Mouse (Mus musculus): ENCODE data around the gene Ctsl. TPM values are rescaled to one million over a fixed set of nuclear protein-coding genes. Genes with fewer than 3 reads are reported as not detected.
A peak's percentile ranks its signal among the peaks of the same experiment; 100 is the strongest.

Gene Ctsl
- polyA plus RNA-seq (2012; rRNA removed), result 17.4 and 17.9 TPM in 2 replicates

- H3K27ac ChIP-seq (ENCODE audit: insufficient read depth, low read depth, low read length), result peak within 1 kb of the TSS; percentile 62
- WGBS, result 1% methylated on average over 43 of the region's 43 CpGs
- peak within 1 kb of the TSS; percentile 82 for H3K4me3 ChIP-seq (ENCODE audit: low read depth, low read length)
- TF ChIP-seq POLR2A (IDR thresholded peaks at IDR 0.05; ENCODE audit: low read depth, low read length), result peak; percentile 98
- no peak for TF ChIP-seq CTCF (IDR thresholded peaks at IDR 0.05; ENCODE audit: extremely low read depth, insufficient read length, insufficient replicate concordance, low read depth, low read length)
- H3K27me3 ChIP-seq (ENCODE audit: control insufficient read depth, insufficient read depth, low read length), result no peaks in the 10 kb centered on the region
- peaks cover 7% of the 10 kb centered on the region for H3K36me3 ChIP-seq (ENCODE audit: control insufficient read depth, insufficient read depth, low read length)
- H3K4me1 ChIP-seq (ENCODE audit: control insufficient read depth, insufficient read depth, insufficient read length, low read length), result 0 out of 2 replicates have a peak, but pooled peaks cover 5% of the 10 kb centered on the region
Measured at GRCm38 (mm10) chr13:64370173-64370940, at the start of gene Ctsl. Gene Ctsl, minus strand, starts transcription at chr13:64370890.

GRCm38 (mm10) chr13:64416955-64417601 lies 46.4 kb upstream of the Ctsl start:
- TF ChIP-seq POLR2A (IDR thresholded peaks at IDR 0.05; ENCODE audit: low read depth, low read length) (no peak), CTCF (IDR thresholded peaks at IDR 0.05; ENCODE audit: extremely low read depth, insufficient read length, insufficient replicate concordance, low read depth, low read length) (no peak)
- WGBS, result 15% methylated on average over 5 of the region's 5 CpGs

DNA sequence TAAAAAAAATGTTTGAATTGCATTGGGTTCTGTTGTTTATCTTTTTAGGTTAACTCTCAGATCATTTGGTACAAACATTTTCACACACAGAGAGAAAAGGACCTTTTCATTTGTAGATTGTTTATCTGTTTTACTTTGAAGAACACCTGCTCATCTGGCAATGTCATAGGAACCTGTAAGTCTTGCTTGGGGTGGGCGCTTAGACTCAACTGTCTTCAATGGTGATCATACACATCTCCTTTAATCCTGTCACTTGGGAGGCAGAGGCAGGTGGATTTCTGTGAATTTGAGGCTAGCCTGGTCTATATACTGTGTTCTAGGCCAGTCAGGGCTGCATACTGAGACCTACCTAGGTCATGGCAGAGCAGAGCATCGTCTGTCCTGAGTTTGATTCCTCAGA lies 45.0 kb upstream of the Ctsl start:
- Histone ChIP-seq H3K27me3 (ENCODE audit: control insufficient read depth, insufficient read depth, low read length) (no peaks in the 10 kb centered on the region), H3K36me3 (ENCODE audit: control insufficient read depth, insufficient read depth, low read length) (no peaks in the 10 kb centered on the region), H3K4me1 (ENCODE audit: control insufficient read depth, insufficient read depth, insufficient read length, low read length) (no peaks in the 10 kb centered on the region), H3K4me3 (ENCODE audit: low read depth, low read length) (no peak overlapping the region), H3K27ac (ENCODE audit: insufficient read depth, low read depth, low read length) (no peak overlapping the region)
- no peak for TF ChIP-seq CTCF (IDR thresholded peaks at IDR 0.05; ENCODE audit: extremely low read depth, insufficient read length, insufficient replicate concordance, low read depth, low read length)
- no peak for TF ChIP-seq POLR2A (IDR thresholded peaks at IDR 0.05; ENCODE audit: low read depth, low read length)
- 90% methylated on average over 2 of the region's 2 CpGs for WGBS

More at GRCm38 (mm10) chr13:64416955-64417601, 46.4 kb upstream of the Ctsl start:
- Histone ChIP-seq H3K4me1 (ENCODE audit: control insufficient read depth, insufficient read depth, insufficient read length, low read length) (no peaks in the 10 kb centered on the region), H3K36me3 (ENCODE audit: control insufficient read depth, insufficient read depth, low read length) (no peaks in the 10 kb centered on the region), H3K4me3 (ENCODE audit: low read depth, low read length) (no peak overlapping the region), H3K27me3 (ENCODE audit: control insufficient read depth, insufficient read depth, low read length) (no peaks in the 10 kb centered on the region), H3K27ac (ENCODE audit: insufficient read depth, low read depth, low read length) (no peak overlapping the region)

- 85% methylated on average over 2 of the region's 2 CpGs for WGBS
- H3K27ac ChIP-seq (ENCODE audit: insufficient read depth, low read depth, low read length), result no peak overlapping the region
Measured at GRCm38 (mm10) chr13:64412752-64413257, 42.1 kb upstream of the Ctsl start.

GRCm38 (mm10) chr13:64411282-64411681 lies 40.6 kb upstream of the Ctsl start:
- no peaks in the 10 kb centered on the region for H3K27me3 ChIP-seq (ENCODE audit: control insufficient read depth, insufficient read depth, low read length)
- no peak for TF ChIP-seq POLR2A (IDR thresholded peaks at IDR 0.05; ENCODE audit: low read depth, low read length)
- no peak for TF ChIP-seq CTCF (IDR thresholded peaks at IDR 0.05; ENCODE audit: extremely low read depth, insufficient read length, insufficient replicate concordance, low read depth, low read length)
- 81% methylated on average over 2 of the region's 2 CpGs for WGBS
- no peaks in the 10 kb centered on the region for H3K4me1 ChIP-seq (ENCODE audit: control insufficient read depth, insufficient read depth, insufficient read length, low read length)
- H3K36me3 ChIP-seq (ENCODE audit: control insufficient read depth, insufficient read depth, low read length), result no peaks in the 10 kb centered on the region
- H3K27ac ChIP-seq (ENCODE audit: insufficient read depth, low read depth, low read length), result no peak overlapping the region
- H3K4me3 ChIP-seq (ENCODE audit: low read depth, low read length), result no peak overlapping the region

More at GRCm38 (mm10) chr13:64412752-64413257, 42.1 kb upstream of the Ctsl start:
- H3K4me1 ChIP-seq (ENCODE audit: control insufficient read depth, insufficient read depth, insufficient read length, low read length), result no peaks in the 10 kb centered on the region
- no peaks in the 10 kb centered on the region for H3K27me3 ChIP-seq (ENCODE audit: control insufficient read depth, insufficient read depth, low read length)
- no peaks in the 10 kb centered on the region for H3K36me3 ChIP-seq (ENCODE audit: control insufficient read depth, insufficient read depth, low read length)
- TF ChIP-seq CTCF (IDR thresholded peaks at IDR 0.05; ENCODE audit: extremely low read depth, insufficient read length, insufficient replicate concordance, low read depth, low read length) (no peak), POLR2A (IDR thresholded peaks at IDR 0.05; ENCODE audit: low read depth, low read length) (no peak)
- no peak overlapping the region for H3K4me3 ChIP-seq (ENCODE audit: low read depth, low read length)

DNA sequence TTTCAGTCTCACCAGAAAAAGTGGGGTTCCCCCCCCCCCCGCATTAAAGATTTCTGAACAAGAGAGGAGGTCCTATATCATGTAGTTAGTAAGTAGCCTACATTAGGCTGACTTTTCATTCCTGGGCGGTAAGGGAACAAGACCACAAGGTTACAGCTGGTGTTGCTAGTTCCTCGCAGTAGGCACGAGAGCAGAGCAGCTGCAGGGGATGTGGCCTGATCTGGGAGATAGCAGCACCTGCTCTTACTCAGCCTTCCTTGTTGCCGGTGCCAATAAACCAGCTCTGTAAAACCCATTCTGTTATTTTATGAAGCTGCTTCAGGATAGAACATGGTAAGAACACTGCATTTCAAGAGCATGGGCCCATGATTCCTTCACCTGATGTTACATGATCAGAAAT lies 39.9 kb upstream of the Ctsl start:
- Histone ChIP-seq H3K4me1 (ENCODE audit: control insufficient read depth, insufficient read depth, insufficient read length, low read length) (no peaks in the 10 kb centered on the region), H3K27me3 (ENCODE audit: control insufficient read depth, insufficient read depth, low read length) (no peaks in the 10 kb centered on the region), H3K4me3 (ENCODE audit: low read depth, low read length) (no peak overlapping the region), H3K36me3 (ENCODE audit: control insufficient read depth, insufficient read depth, low read length) (no peaks in the 10 kb centered on the region), H3K27ac (ENCODE audit: insufficient read depth, low read depth, low read length) (no peak overlapping the region)
- 29% methylated on average over 5 of the region's 5 CpGs for WGBS
- TF ChIP-seq CTCF (IDR thresholded peaks at IDR 0.05; ENCODE audit: extremely low read depth, insufficient read length, insufficient replicate concordance, low read depth, low read length) (no peak), POLR2A (IDR thresholded peaks at IDR 0.05; ENCODE audit: low read depth, low read length) (no peak)

- Histone ChIP-seq H3K36me3 (ENCODE audit: control insufficient read depth, insufficient read depth, low read length) (no peaks in the 10 kb centered on the region), H3K27ac (ENCODE audit: insufficient read depth, low read depth, low read length) (no peak overlapping the region)
Measured at GRCm38 (mm10) chr13:64407992-64408391, 37.3 kb upstream of the Ctsl start.

More at GRCm38 (mm10) chr13:64407992-64408391, 37.3 kb upstream of the Ctsl start:
- H3K4me1 ChIP-seq (ENCODE audit: control insufficient read depth, insufficient read depth, insufficient read length, low read length), result no peaks in the 10 kb centered on the region
- 82% methylated on average over 5 of the region's 5 CpGs for whole genome bisulfite sequencing
- H3K27me3 ChIP-seq (ENCODE audit: control insufficient read depth, insufficient read depth, low read length), result no peaks in the 10 kb centered on the region
- TF ChIP-seq CTCF (IDR thresholded peaks at IDR 0.05; ENCODE audit: extremely low read depth, insufficient read length, insufficient replicate concordance, low read depth, low read length), result no peak
- TF ChIP-seq POLR2A (IDR thresholded peaks at IDR 0.05; ENCODE audit: low read depth, low read length), result no peak
- H3K4me3 ChIP-seq (ENCODE audit: low read depth, low read length), result no peak overlapping the region
